Mouse (Mus musculus) cerebellum, postnatal 36 days (tissue): ENCODE data around the gene Phyhipl.

Source experiments
- DNase-seq, 2 experiments: peaks; one replicate each; pipeline ENCODE4 v3.0.0; 2021 to 2022; ENCODE audit warnings: mixed read lengths in 2 of 2

The Phyhipl gene

GRCm38 (mm10) chr10:70655828-70656227, at the start of gene Phyhipl:
Phyhipl (minus strand) TSS chr10:70655965.
- DNase-seq, result no peak

GRCm38 (mm10) chr10:70703211-70703610, 47.4 kb upstream of the Phyhipl start:
- DNase-seq, result no peak

DNA sequence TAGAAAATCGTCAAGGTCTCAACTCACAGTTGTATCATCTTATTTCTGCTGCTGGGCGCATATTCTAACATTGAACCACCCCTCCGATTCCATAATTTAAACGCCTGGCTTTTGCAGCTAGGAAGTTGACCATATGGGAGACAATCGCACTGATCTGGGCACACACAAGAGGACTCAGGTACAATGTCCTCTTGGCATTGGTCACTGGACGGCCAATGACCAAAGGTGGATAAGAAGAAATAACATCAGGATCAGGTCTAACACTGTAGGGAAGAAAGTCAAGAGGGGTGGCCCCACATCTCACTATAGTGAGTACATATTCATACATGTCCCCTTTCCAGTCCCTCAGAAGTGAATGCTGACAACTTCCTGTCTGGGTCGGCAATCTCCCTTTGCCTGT, 43.8 kb upstream of the Phyhipl start:
- DNase-seq, result no peak

GRCm38 (mm10) chr10:70698014-70698413, 42.2 kb upstream of the Phyhipl start:
- DNase-seq, result no peak

DNA sequence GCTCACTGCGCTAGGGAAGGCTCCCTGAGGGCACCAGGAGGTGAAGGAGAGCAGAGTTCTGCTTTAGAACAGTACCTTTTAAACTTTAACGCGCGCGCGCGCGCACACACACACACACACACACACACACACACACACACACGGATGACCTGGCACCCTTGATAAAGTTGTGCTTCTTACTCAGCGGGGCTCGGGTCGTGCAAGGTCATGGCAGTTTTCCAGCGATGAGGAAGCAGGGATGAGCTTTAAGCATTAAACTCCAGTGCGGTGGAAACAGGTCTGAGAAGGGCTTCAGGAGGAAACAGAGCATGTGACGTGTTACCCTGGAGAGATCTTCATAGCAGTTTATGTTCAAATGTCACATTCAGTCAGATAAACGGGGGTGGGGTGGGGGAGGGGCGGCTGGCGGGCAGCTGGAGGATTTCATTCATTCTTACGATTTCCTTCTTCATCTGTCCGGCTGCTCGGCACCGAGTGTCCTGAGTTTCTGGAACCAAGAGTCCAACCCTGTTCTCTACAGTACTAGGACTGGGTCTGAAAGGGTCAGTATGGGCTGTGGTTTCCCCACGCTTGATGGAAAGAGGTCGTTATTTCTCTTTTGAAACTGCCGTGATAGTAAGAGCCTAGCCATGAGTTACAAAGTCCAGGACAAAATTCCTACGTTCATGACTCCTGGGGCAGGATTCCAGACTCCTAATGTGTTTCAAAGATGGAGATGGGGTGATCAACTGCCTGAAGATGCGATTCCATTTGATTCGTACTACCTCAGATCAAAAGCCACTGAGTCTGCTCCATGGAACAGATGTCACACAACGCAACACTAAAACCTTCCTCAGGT, 41.2 kb upstream of the Phyhipl start:
- no peak for DNase-seq

DNA sequence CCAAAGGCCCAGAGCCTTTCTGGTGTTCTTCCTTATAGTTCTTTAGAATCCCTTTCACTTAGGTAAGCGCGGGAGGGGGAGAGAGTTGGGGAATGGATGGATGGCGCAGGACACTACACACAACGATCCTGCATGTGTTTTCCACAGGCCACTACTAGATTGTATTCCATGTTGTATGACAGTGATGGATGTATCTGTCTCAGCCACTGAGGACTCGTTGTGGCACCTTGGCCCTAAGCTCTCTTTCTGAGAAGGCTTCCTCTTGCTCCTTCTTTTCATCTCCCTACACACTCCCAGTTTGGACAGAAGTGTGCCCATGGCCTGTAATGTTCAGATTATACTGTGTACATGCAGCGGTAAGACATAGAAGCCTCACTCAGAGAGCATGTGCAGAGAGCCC, 33.6 kb upstream of the Phyhipl start:
- no peak for DNase-seq

GRCm38 (mm10) chr10:70688881-70689280, 33.1 kb upstream of the Phyhipl start:
- DNase-seq, result no peak

- no peak for DNase-seq
Observed at GRCm38 (mm10) chr10:70686941-70687703, 31.4 kb upstream of the Phyhipl start.

DNA sequence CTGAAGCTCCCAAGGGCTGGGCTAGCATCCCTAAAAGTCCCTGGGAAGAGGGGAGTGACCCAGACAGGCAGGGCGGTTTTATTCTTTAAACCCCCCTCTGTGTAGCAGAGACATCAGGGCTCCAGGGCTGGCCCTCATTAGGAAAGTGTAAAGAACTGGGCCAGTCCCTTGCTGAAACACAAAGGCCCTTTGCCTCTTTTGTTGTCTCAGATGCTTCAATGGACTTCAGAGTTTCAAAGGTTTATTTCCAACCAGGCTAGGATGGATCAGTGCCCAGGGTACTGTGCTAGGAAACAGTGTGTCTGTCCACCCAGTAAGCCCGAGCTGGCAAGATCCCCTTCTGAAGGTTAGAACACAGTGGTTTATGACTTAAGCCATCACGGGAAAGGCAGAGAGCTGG, 30.7 kb upstream of the Phyhipl start:
- peak in 1 of 2 experiments; percentile 5 for DNase-seq

- DNase-seq, result no peak
Observed at GRCm38 (mm10) chr10:70683508-70683907, 27.7 kb upstream of the Phyhipl start.

GRCm38 (mm10) chr10:70677946-70678345, 22.2 kb upstream of the Phyhipl start:
- no peak for DNase-seq

- no peak for DNase-seq
Observed at GRCm38 (mm10) chr10:70656272-70656671, 507 bp upstream of the Phyhipl start.

DNA sequence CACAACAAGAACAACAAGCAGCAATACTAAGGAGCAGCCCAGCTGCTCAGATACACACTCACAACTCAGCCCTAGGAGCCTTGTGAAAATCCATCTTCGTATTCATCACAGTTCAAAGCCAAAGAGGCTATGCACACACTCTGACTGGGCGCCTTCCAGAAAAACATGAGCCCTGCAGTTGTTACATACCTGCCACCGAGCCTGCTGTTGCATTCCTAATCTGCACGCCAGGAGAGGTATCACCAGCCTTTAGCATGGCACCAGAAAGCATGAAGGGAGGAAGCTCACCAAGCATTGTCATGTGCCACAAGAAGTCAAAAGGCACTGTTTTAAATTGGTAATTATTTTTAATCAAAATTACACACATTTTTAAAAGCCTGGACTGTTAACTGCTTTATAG, 1.1 kb downstream of the Phyhipl start:
- DNase-seq, result no peak

- DNase-seq, result no peak
Observed at GRCm38 (mm10) chr10:70654139-70654538, 1.6 kb downstream of the Phyhipl start.

DNA sequence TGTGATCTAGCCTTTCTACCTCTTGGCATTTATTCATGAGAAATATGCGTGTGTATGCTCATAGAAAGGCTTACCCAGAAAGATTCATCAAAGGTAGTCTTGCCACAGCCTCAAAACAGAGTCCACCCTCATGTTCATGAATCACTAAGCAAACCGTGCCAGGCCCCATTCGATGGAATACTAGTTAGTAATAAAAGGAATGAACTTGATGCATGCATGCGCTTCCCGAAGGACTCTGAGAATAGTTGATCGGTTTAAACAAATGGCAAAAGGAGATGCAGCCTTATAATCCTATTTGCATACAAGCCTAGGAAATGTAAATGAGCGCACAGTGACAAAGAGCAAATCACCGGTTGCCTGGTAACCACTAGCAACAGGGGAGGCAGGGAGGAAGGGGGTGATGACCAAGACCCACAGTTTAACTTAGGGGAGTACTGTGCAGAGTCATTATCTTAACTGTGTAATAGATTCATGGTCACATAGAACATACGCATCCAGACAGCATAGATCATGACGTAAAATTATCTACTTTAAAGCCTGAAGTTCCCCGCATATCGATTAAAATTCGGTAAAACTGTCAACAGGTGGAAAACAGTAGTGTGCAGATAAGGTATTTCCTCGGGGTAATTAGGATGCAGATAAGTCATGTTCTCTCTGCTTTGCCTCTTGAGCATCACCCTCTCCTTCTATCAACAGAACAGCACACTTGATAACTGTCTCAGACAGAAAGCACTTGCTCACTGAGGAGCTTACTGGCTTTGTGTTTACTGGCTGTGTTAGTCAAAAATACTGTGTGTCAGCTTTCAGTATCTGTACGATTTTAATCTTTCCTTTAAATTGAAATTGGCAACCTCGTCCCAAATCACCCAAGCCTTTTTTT, 3.8 kb downstream of the Phyhipl start:
- DNase-seq, result no peak

DNA sequence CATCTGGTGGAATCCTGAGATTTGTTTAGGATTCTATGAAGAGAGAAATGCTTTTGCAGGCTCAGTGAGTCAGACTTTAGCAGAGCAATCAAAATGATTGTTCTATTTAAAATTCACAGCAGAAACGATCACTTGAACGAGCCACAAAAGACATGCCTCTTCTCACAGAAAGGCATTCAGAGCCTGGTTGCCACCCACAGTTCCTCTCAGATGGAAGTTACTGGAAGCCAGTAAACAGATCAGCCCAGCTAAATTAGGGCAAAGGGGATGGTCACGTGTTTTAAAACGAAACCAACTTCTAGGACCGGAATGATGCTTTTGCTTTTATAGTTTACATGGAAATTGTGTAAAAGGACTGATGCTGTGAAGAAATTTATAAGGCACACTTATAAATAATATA, 6.9 kb downstream of the Phyhipl start:
- DNase-seq, result no peak

DNA sequence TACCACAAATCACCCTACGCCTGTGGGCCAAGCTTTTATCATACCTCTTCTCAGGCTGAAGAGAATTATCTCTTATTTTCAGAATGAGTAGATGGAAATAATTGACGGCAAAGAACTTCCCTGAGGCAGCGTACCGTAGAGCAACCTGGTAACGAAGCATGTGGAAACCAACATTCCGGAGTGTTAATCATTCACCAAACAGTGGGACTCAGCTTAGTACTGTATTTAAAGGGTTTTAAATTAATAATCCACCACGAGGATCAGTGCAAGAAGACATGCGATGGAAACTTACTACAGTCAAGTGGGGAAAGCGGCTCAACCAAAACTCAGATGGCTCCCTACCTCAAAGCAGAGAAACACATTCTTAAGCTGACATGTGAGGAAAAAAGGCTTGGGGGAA, 12.6 kb downstream of the Phyhipl start:
- no peak for DNase-seq

DNA sequence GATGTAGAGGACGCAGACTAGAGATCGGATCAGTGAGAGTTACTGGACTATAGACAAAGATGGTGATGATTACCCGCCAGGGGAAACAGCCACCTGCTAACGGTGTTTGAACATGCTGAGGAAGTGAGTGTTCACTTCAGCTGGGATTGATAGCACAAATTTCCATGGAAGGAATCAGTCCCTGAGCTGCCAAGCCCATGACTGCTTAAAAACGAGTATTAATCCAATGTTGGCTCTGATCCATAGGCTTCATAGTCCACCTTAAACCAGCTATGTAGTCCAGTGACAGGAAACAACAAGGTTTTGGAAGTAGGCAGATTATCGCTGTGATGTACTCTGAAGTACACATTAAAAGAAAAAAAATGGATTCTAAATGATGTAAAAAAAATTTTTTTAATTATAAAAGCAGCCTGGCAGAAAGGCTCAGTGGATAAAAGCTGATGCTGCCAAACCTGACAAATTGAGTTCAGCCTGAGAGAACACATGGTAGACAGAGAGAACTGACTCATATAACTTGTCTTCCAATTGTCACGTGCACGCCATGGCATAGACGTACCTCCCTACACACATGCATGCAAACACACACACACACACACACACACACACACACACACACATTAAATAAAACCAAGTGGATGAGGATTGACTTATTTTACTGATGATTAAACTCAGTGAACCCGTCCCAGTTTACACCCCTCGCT, 14.7 kb downstream of the Phyhipl start:
- DNase-seq, result no peak

GRCm38 (mm10) chr10:70640075-70640737, 15.6 kb downstream of the Phyhipl start:
- no peak for DNase-seq

DNA sequence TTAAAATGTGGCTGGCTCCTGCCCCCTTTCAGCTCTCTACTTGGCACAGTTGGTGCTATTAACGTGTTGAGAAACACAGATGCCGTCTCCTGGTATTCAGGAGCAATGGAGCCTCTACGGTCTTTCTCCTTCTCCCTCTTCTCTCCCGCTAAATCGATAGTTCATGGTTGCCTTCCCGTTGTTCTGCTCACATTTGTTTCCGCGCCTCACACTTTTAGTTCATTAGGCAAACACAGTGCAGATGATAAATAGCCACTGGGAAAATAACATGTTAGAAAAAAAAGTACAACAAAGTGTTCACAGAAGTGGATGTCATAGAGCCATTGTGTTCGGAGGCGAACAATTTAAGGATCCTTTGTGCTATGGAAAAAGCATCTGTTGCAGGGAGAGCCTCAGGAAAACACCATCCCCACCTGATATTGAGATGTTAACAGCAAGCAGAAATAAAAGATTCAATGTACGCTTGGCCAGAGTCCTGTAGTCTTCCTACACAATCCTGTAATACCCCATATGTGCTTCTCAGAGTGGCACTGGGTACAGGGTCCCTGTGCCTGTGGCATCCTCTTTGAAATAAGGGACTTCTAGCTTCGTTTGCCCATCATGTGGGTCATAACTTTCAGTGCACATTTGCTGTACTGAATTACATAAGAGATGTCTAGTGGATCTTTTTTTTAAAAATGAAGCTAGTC, 18.0 kb downstream of the Phyhipl start:
- DNase-seq, result no peak

GRCm38 (mm10) chr10:70635261-70635660, 20.5 kb downstream of the Phyhipl start:
- no peak for DNase-seq
